Mouse (Mus musculus): ENCODE measurements at regions not wholly inside any gene's neighbourhood (a gene's known extent, or its start where the extent isn't known, plus 50 kb on each side); places are given as distances from the start of the nearest gene placed in this dataset.

DNA sequence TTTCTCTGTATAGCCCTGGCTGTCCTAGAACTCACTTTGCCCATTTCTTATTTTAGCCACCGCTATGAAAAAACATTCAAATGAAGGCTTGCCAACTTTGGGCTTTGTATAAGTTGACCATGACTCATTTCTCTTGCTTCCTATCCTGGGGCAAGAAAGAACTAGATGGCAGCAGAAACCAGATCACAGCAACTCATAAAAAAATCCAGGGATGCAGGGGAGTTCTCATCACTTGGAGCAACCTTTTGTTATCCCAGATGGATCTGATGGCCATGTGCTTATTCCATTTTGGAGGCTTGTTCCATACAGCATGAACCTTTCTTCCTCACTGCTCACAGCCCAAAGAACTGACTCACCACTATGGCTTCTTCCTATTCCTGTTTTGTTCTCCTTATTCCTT is 52.1 kb upstream of the Rab11fip2 start:
- 97% methylated on average over 1 of the region's 1 CpGs for WGBS (ENCODE audit: insufficient replicate concordance)
- Histone ChIP-seq H3K27ac (ENCODE audit: low read depth, low read length) (no peak overlapping the region), H3K9ac (ENCODE audit: low read depth, low read length) (no peak overlapping the region), H3K9me3 (replicated peaks; ENCODE audit: control insufficient read depth, low read length) (no peaks in the 10 kb centered on the region), H3K4me2 (no peak overlapping the region), H3K36me3 (ENCODE audit: control insufficient read depth, insufficient read depth, low read length) (no peaks in the 10 kb centered on the region), H3K4me1 (ENCODE audit: control insufficient read depth, insufficient read depth, low read length) (no peaks in the 10 kb centered on the region), H3K4me3 (ENCODE audit: low read depth, low read length) (no peak overlapping the region), H3K27me3 (ENCODE audit: control insufficient read depth, insufficient read depth, low read length) (no peaks in the 10 kb centered on the region)
- ATAC-seq (replicated peaks; ENCODE audit: insufficient number of reproducible peaks, low FRiP score, low TSS enrichment): no peak

Measured in heart, embryonic 11.5 days (tissue).